Mouse (Mus musculus) forebrain, embryonic 13.5 days (tissue): Measurements from ENCODE around the gene Ypel4. TPM values are rescaled to one million over a fixed set of nuclear protein-coding genes. Genes with fewer than 3 reads are reported as not detected.

ENCODE experiments used
- ATAC-seq: fragments of 200-750 bp; cut with Nextera tagmentation; 2 replicates; pipeline ENCODE4 v1.8.0; 2017
- H3K27ac ChIP-seq: fragments of 300-500 bp; sonication (generic); 2 replicates; pipeline ENCODE4 v1.5.1; 2015; ENCODE audit warnings: inconsistent platforms, mild to moderate bottlenecking, moderate library complexity
- H3K27me3 ChIP-seq: fragments of 300-500 bp; sonication (generic); 2 replicates; pipeline ENCODE4 v1.6.1; 2015; ENCODE audit warnings: mild to moderate bottlenecking, inconsistent platforms
- H3K36me3 ChIP-seq: fragments of 300-500 bp; sonication (generic); 2 replicates; pipeline ENCODE4 v1.6.1; 2015; ENCODE audit warnings: mild to moderate bottlenecking, inconsistent platforms; ENCODE audit not compliant: poor library complexity, severe bottlenecking
- H3K4me1 ChIP-seq: fragments of 300-500 bp; sonication (generic); 2 replicates; pipeline ENCODE4 v1.6.1; 2015; ENCODE audit warnings: inconsistent platforms
- H3K4me2 ChIP-seq: fragments of 300-500 bp; sonication (generic); 2 replicates; pipeline ENCODE4 v1.6.1; 2015; ENCODE audit warnings: inconsistent platforms, mild to moderate bottlenecking, moderate library complexity
- H3K4me3 ChIP-seq: fragments of 300-500 bp; sonication (generic); 2 replicates; pipeline ENCODE4 v1.5.1; 2015; ENCODE audit warnings: mild to moderate bottlenecking, inconsistent platforms
- H3K9ac ChIP-seq: fragments of 300-500 bp; sonication (generic); 2 replicates; pipeline ENCODE4 v1.6.1; 2015; ENCODE audit warnings: mild to moderate bottlenecking, inconsistent platforms
- H3K9me3 ChIP-seq: fragments of 300-500 bp; sonication (generic); replicated peaks from 2 replicates; pipeline ENCODE4 v1.6.1; 2016; ENCODE audit warnings: inconsistent platforms
- WGBS: fragments of 180-500 bp; shearing (Covaris S2); methylation state at CpG from one replicate; pipeline ENCODE4 v1.1.7; 2015; 5-methylcytosine and 5-hydroxymethylcytosine counted together
- polyA plus RNA-seq: library from polyadenylated mRNA; unstranded; fragments of >200 nt; fragmentation: Nextera tagmentation; extraction: Ambion mirVana; gene quantifications from 2 replicates; pipeline ENCODE4 v1.2.1, GENCODE M21; 2015

Ypel4 gene
- 18.2 and 19.5 TPM in 2 replicates for polyA plus RNA-seq

DNA sequence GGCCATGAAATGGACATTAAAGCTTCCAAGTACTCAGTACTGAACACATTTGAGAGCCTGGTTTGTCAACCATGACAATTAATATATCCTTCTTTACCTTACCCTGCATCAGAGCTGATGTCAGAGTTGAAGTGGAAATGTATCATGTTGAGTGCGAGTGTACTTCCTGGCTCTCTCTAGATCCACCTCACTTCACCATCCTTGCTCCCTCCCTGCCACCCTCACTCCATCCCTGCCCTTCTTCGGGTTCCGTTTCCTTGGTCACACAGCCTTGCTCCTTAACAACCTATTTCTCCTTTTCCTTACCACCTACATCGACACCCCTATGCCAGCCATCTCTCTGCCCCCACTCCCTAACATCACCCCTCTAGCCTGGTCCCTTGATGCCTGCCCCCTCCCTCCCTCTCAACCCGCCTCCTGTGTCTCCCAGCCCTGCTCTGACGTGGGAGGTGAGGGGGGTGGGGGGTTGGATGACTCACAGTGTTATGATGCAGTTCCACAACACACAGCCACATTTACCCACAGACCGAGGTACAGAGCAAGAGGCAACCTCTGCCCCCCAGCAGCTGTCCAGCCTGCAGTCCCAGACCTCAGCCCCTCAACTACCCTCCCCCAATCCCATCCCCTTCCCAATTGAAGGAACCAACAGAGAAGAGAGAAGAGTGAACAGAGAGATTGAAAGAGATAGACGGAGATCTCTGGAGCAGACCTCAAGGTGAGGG lies at the start of gene Ypel4:
TSS of gene Ypel4 (plus strand) at position 480 of the 722 bp plus-strand sequence.
- Histone ChIP-seq H3K9me3 (no peaks in the 10 kb centered on the region), H3K27ac (peak within 1 kb of the TSS; percentile 79), H3K4me2 (peak within 1 kb of the TSS; percentile 78), H3K36me3 (no peaks in the 10 kb centered on the region), H3K4me1 (peaks cover 52% of the 10 kb centered on the region), H3K4me3 (peak within 1 kb of the TSS; percentile 57), H3K27me3 (no peaks in the 10 kb centered on the region), H3K9ac (peak within 1 kb of the TSS; percentile 82)
- 7% methylated on average over 8 of the region's 8 CpGs for WGBS
- ATAC-seq: peak; percentile 75

DNA sequence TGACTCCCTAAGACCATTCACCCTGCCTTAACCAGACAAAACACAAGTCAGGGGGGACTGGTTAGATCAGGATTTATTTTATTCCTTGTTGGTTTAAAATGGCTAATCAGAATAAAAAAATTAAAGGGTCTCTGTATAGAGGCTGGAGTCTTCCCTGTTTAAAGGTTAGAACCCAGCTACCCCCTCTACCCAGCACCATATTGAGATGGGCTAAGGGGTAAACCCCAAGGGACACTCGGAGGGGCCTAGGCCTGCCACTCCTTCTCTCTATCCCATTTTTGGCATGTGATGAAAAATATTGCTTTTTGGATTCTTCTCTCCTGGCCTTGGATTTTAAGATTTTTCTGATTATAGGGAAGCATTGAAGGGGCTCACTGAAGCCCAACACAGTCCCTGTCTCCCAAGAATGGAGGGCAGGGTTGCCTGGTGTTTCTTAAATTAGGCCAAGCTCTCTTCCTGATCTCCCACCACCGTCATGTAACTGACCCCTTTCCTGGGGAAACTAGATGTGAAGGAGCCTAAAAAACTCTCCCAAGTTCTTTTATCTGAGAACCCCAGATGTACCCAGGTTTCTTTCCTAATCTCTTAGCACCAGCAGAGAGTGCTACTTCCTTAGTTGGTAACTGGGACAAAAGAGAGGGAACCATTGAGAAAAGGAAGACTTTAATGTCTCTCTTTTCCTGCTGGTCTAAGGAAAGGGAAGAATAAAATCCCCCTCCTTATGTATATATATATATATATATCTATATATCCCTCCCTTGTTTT lies 45.6 kb upstream of the Ypel4 start:
- H3K27me3 ChIP-seq: no peaks in the 10 kb centered on the region
- H3K9me3 ChIP-seq: no peaks in the 10 kb centered on the region
- H3K4me3 ChIP-seq: no peak overlapping the region
- H3K27ac ChIP-seq: no peak overlapping the region
- H3K4me1 ChIP-seq: no peaks in the 10 kb centered on the region
- peaks cover 88% of the 10 kb centered on the region for H3K36me3 ChIP-seq
- H3K4me2 ChIP-seq: no peak overlapping the region
- no peak for ATAC-seq
- H3K9ac ChIP-seq: no peak overlapping the region
- 83% methylated on average over 2 of the region's 2 CpGs for WGBS

DNA sequence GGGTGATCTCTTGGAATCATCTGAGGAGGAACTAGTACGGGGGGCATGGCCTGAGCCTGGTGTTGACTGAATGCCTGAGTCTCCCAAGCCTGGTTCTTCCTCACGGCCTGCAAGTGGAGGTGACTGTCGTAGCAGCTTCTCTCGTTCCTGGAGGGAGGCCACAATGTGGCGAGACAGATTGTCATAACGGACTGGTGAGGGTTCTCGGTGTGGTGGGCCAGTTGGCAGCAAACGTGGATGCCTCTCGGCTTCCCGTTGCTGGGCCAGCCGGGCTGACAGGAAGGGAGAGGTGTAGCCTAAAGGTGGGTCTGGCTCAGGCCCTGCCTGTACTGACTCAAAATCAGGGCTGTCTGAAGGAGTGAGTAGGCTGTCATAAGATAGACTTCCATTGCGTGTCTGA lies 43.8 kb upstream of the Ypel4 start:
- H3K9me3 ChIP-seq: no peaks in the 10 kb centered on the region
- no peaks in the 10 kb centered on the region for H3K4me1 ChIP-seq
- no peaks in the 10 kb centered on the region for H3K27me3 ChIP-seq
- no peak overlapping the region for H3K9ac ChIP-seq
- H3K36me3 ChIP-seq: peaks cover 91% of the 10 kb centered on the region
- no peak overlapping the region for H3K4me3 ChIP-seq
- 92% methylated on average over 12 of the region's 12 CpGs for WGBS
- ATAC-seq: peak; percentile 23; the same call in 1 of the 2 replicates
- no peak overlapping the region for H3K4me2 ChIP-seq
- no peak overlapping the region for H3K27ac ChIP-seq

DNA sequence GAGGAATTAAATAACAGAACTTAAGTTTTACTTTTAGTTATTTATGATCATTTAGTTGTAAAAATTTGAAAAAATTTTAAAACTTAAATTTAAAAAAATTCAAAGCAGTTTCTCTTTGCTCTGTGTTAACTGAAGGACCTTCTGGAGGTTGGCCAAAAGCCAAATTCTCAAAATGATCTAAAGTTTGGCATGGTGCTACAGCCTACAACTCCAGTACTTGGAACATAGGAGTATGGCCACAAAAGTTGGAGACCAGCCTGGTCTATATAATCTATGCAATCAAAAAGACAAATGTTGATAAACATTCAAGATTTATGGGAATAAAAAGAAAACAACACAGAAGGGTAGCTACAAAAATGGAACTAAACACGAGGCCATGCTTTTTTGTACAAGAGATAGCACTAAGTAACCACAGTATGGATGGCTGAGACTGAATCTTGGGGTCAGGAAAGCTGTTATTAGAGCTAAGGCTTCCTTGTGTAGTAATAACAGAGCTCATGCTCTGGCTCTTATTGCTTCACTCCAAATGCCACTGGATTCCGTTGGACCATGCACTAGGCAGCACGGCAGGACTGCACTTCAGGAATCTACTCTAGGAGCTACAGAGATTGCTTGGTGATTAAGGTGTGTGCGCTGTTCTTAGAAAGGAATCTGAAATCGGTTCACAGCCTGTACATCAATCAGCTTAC lies 38.7 kb upstream of the Ypel4 start:
- no peak; the same call in 1 of the 2 replicates for ATAC-seq
- Histone ChIP-seq H3K4me1 (no peaks in the 10 kb centered on the region), H3K27me3 (no peaks in the 10 kb centered on the region), H3K27ac (no peak overlapping the region), H3K9ac (no peak overlapping the region), H3K4me3 (no peak overlapping the region), H3K9me3 (no peaks in the 10 kb centered on the region), H3K36me3 (peaks cover 66% of the 10 kb centered on the region), H3K4me2 (no peak overlapping the region)
- WGBS: 94% methylated on average over 5 of the region's 5 CpGs

DNA sequence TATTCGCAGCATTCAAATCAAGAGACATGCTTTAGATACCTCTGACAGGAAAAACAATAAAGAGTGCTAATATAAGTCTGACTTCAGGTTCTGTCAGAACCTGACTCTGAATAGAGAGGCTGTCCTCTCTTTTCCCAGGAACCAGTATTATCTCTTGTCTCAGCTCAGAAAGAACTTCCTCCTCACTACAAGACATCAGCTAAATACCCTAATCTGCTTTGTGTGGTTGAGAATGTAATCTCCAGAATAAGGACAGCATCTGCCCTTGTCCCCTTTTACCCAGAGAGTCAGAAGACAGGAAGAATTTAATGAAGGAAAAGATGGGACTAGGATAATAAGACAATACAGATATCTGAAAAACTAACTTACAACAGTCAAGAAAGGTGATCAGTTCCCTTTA lies 30.4 kb upstream of the Ypel4 start:
- Histone ChIP-seq H3K27me3 (no peaks in the 10 kb centered on the region), H3K9me3 (no peaks in the 10 kb centered on the region), H3K4me1 (peaks cover 17% of the 10 kb centered on the region), H3K4me2 (no peak overlapping the region), H3K4me3 (no peak overlapping the region), H3K27ac (no peak overlapping the region), H3K36me3 (peaks cover 49% of the 10 kb centered on the region), H3K9ac (no peak overlapping the region)
- ATAC-seq: no peak
- 89% methylated on average over 1 of the region's 1 CpGs for WGBS

DNA sequence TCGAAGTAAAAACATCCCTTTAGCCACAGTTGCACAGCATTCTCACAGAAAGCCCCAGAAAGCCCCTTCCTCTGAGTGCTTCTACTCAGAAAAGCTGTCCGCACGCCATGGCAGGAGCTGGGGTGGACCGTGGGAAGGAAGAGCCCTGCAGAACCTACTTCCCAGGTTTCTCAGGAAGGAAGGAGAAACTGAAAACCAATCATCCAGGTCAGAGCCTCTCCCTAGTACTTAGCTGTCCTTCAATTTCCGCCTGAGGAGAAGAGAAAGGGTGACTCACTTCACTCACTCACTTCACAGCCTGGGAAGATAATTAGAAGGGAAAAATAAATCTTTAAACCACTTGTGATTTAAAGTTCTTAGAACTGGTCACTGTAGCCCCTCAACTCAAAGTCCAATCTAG lies 29.5 kb upstream of the Ypel4 start:
- Histone ChIP-seq H3K4me1 (peaks cover 25% of the 10 kb centered on the region), H3K4me3 (no peak overlapping the region), H3K9ac (0 out of 2 replicates have a peak overlapping the region, but pooled peaks have one; percentile 12), H3K27ac (no peak overlapping the region), H3K4me2 (no peak overlapping the region), H3K27me3 (no peaks in the 10 kb centered on the region), H3K9me3 (no peaks in the 10 kb centered on the region), H3K36me3 (peaks cover 53% of the 10 kb centered on the region)
- WGBS: 68% methylated on average over 5 of the region's 5 CpGs
- no peak for ATAC-seq

DNA sequence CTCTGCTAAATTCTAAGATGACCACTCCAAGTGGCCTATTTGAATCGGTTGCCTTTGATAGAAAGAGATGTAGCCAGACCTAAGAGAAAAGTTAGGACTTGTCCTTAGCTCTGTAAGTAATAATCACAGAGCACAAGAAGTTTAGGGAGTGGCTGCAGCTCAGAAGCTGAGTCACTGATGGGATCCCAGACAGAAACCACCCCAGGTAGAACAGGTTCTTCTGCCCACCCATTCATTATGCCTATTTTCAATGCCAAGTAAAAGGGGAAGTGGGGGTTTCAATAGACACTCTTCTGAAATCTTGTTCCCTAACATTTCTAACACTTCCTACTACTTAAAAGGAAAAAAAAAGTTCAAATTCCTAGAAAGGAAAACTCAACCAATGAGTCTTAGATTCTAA lies 28.6 kb upstream of the Ypel4 start:
- Histone ChIP-seq H3K9me3 (no peaks in the 10 kb centered on the region), H3K27me3 (no peaks in the 10 kb centered on the region), H3K4me3 (no peak overlapping the region), H3K9ac (no peak overlapping the region), H3K27ac (no peak overlapping the region), H3K4me1 (peaks cover 32% of the 10 kb centered on the region), H3K4me2 (no peak overlapping the region), H3K36me3 (peaks cover 59% of the 10 kb centered on the region)
- ATAC-seq: no peak
- whole genome bisulfite sequencing: 97% methylated on average over 1 of the region's 1 CpGs

DNA sequence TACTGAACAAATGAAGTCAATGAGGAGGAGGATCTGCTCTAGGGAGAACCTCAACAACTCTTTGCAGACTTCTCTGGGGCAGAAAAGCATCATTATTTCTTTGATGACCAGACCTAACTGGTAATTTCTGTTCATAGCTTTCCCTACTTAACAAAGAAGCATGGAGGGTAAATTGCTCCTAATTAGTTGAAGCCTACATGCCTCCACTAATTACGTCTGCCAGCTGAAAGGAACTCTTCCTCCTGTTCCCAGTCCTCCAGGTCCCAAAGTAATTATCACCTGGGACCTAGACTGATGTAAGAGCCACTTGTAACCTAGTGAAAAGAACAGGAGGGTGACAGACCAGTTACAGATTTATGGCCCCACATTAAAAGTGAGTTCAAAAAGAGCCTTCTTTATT lies 26.3 kb upstream of the Ypel4 start:
- no peak for ATAC-seq
- Histone ChIP-seq H3K36me3 (peaks cover 56% of the 10 kb centered on the region), H3K4me1 (peaks cover 38% of the 10 kb centered on the region), H3K9ac (no peak overlapping the region), H3K27me3 (no peaks in the 10 kb centered on the region), H3K4me2 (0 out of 2 replicates have a peak overlapping the region, but pooled peaks have one; percentile 5), H3K9me3 (no peaks in the 10 kb centered on the region), H3K27ac (no peak overlapping the region), H3K4me3 (no peak overlapping the region)
- WGBS: 23% methylated on average over 1 of the region's 1 CpGs

DNA sequence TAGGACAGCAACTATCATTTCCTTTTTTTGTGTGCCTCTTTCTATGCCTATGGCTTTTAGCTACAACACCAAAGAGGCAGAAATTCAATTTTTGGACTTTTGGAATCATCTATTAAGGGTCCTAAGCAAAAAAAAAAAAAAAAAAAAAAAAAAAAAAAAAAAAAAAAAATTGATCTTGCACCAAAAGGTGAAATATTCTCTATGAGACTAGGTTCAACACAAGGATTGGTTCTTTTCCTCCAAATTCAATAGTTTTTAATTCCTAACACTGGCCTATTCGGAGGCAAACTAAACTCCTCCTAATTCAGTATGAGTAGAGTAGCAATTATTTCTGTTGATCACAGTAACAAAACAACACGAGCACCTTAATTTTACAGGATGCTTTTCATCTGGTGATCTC lies 22.0 kb upstream of the Ypel4 start:
- no peaks in the 10 kb centered on the region for H3K9me3 ChIP-seq
- H3K4me2 ChIP-seq: no peak overlapping the region
- no peak for ATAC-seq
- H3K27ac ChIP-seq: no peak overlapping the region
- whole genome bisulfite sequencing: 85% methylated on average over 2 of the region's 2 CpGs
- H3K4me1 ChIP-seq: peaks cover 57% of the 10 kb centered on the region
- H3K36me3 ChIP-seq: peaks cover 37% of the 10 kb centered on the region
- no peak overlapping the region for H3K9ac ChIP-seq
- H3K4me3 ChIP-seq: no peak overlapping the region
- H3K27me3 ChIP-seq: no peaks in the 10 kb centered on the region

DNA sequence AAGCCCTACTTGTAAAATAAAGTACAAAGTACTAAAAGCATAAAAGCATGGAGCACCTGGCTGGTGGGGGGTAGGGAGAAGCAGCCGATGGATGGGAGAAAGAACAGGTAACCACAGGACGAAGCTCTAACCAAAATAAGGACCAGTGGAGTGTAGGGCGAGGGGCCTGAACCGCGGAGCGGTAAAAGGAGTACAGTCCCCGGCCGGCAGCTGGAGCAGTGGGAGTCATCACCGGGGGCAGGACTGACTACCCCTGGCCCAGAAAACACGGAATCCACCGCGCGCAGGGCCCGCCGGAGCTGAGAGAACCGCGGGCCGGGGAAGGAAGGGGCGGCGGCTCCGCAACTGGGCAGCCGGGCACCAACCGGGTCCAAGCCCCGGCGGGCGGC lies 19.4 kb upstream of the Ypel4 start:
- no peaks in the 10 kb centered on the region for H3K9me3 ChIP-seq
- peaks cover 32% of the 10 kb centered on the region for H3K4me1 ChIP-seq
- WGBS: 0% methylated on average over 12 of the region's 26 CpGs
- H3K4me2 ChIP-seq: peak overlapping the region; percentile 80
- peak overlapping the region; percentile 96 for H3K4me3 ChIP-seq
- peaks cover 15% of the 10 kb centered on the region for H3K36me3 ChIP-seq
- no peaks in the 10 kb centered on the region for H3K27me3 ChIP-seq
- ATAC-seq: no peak; the same call in 1 of the 2 replicates
- peak overlapping the region; percentile 97 for H3K9ac ChIP-seq
- peak overlapping the region; percentile 96 for H3K27ac ChIP-seq

DNA sequence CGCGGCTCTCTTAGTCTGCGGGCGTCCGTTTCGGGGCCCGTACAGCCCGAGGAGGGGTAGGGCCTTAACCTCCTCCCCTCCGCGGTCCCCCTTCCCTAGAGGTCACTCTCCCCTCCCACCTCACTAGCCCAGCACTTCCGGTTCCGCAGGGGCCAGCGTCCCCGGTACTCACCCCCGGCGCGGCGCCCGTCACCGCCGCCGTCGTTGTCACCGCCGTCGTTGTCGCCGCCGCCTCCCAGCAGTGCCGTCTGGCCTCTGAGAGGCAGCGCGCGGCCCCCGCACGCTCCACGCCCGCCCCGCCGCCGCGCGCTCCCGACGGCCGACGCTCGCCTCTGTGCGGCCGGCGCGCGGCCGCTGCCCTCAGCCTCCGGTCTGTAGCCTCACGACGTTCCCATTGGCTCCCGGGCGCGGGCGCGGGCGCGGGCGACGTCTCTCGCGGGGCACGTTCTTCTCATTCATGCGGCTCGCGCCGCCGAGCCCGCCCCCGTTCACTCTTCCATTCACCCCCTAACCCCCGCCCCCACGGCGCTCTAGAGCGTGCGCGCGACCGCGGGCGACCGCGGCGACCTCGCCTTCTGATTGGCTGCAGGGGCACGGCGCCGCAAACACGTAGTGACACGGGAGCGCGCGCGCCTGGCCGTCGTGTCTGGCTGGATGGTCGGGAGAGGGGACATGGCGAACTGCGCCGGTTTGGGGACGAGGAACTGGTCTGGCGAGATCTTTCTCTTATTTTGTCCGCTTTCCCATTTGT lies 18.9 kb upstream of the Ypel4 start, which contains the start of gene Zdhhc5:
TSS of gene Zdhhc5 (minus strand) at position 370 of the 751 bp plus-strand sequence.
- Histone ChIP-seq H3K9ac (peak within 1 kb of the TSS; percentile 97), H3K9me3 (no peaks in the 10 kb centered on the region), H3K4me1 (peaks cover 29% of the 10 kb centered on the region), H3K27me3 (no peaks in the 10 kb centered on the region), H3K27ac (peak within 1 kb of the TSS; percentile 96), H3K36me3 (peaks cover 11% of the 10 kb centered on the region), H3K4me3 (peak within 1 kb of the TSS; percentile 96), H3K4me2 (peak within 1 kb of the TSS; percentile 82)
- under 1% methylated on average over 88 of the region's 107 CpGs for WGBS
- ATAC-seq: peak; percentile 97
